Mouse (Mus musculus): ENCODE measurements around the gene D330045A20Rik. TPM values are rescaled to one million over a fixed set of nuclear protein-coding genes. Genes with fewer than 3 reads are reported as not detected.
"Not testable (repeated sequence)": the region's sequence is repeated elsewhere in the genome, so short reads cannot be mapped to it uniquely, and the experiment has no call there.

The D330045A20Rik gene
- total RNA-seq, 2 experiments from 2014 or later: 0.41 to 0.77 TPM

- ATAC-seq (replicated peaks; ENCODE audit: poor library complexity, severe bottlenecking): no peak
Measured at GRCm38 (mm10) chrX:139562925-139563461, 82.8 kb downstream of the D330045A20Rik start, which contains the start of gene Rnf128. Rnf128 (plus strand) TSS chrX:139563316.

GRCm38 (mm10) chrX:139570054-139570453 lies 89.9 kb downstream of the D330045A20Rik start:
- ATAC-seq (replicated peaks; ENCODE audit: poor library complexity, severe bottlenecking): peak; percentile 96

DNA sequence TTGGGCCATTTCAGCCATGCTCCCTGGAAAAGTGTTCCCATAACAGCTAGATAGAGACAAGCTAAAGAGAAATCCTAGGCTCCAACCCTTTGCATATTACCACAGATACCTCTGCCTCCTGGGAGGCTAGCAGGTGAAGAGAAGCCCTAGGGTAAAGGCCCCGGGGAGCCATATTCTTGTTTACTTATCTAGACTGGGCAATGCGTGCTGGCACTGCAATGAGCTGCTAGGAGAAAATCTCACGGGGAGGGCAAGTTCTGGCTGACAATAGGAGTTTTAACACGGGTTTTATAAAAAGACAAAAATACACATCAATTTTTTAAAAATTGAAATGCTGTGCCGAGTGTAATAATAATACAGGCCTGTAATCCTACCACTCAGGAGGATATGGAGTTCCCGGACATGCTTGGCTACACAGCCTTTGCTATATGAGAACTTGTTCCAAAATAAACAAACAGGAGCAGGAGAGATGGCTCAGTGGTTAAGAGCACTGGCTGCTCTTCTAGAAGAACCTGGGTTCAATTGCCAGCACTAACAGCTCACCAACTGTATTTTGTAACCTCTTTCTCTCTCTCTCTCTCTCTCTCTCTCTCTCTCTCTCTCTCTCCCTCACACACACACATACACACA lies 98.6 kb downstream of the D330045A20Rik start:
- ATAC-seq (replicated peaks; ENCODE audit: poor library complexity, severe bottlenecking): no peak

DNA sequence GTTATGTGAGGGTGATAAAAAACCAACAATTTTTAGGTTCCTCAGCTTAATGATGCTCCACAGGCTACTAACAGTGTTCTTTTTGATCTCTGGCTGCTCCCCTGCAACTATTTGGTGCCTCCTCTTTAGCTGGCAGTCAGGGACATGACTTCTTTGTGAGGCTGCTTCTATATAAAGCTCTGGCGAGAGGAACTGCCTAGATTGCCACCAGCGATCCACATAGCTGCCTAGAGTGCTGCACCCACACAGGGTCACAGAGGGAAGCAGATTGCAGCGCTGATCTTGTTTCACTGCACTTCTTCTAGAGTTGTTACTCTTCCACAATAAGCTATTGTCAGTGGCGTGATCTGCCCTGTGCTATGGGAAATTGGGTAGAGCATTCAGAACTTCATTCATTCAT lies 103.4 kb downstream of the D330045A20Rik start:
- ATAC-seq (replicated peaks; ENCODE audit: poor library complexity, severe bottlenecking): no peak

DNA sequence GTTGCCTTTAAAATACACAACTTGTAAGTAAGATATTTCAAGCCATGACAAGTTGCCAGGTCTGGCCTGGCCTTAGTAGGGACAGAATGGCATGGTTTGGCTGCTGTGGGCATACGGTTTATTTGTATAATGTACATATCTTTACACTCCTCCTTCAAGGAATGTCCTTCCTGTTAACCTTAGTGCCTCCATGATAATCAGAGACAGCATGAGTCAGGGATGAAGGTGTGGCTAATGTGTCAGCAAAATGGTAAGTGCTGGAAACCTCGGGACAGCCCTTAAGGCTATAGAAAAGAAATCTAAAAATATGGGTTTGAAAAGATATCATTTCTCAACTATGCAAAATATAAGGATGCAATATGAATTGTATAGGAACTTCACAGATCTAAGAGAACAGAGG lies 106.5 kb downstream of the D330045A20Rik start:
- ATAC-seq (replicated peaks; ENCODE audit: poor library complexity, severe bottlenecking): not testable (repeated sequence)

GRCm38 (mm10) chrX:139596404-139596803 lies 116.2 kb downstream of the D330045A20Rik start:
- no peak for ATAC-seq (replicated peaks; ENCODE audit: poor library complexity, severe bottlenecking)

Other genes starting within 250 kb of the D330045A20Rik start
- gene Trap1a, start 146.7 kb upstream of the D330045A20Rik start, total RNA-seq (2014; fragmentation: Nextera tagmentation): not detected in 2 replicates
- gene Trap1a, start 146.7 kb upstream of the D330045A20Rik start, total RNA-seq (2017): not detected in 2 replicates
- 0.32 and 1.6 TPM in 2 replicates for gene Rnf128, start 82.9 kb downstream of the D330045A20Rik start, total RNA-seq (2014; fragmentation: Nextera tagmentation)
- 0.78 and 2.2 TPM in 2 replicates for gene Rnf128, start 82.9 kb downstream of the D330045A20Rik start, total RNA-seq (2017)
- gene Tbc1d8b, start 204.6 kb downstream of the D330045A20Rik start, total RNA-seq (2014; fragmentation: Nextera tagmentation): 5.8 and 7.4 TPM in 2 replicates
- 6.6 and 7.1 TPM in 2 replicates for gene Tbc1d8b, start 204.6 kb downstream of the D330045A20Rik start, total RNA-seq (2017)
- 0.45 TPM in 1 of 2 replicates, not detected in the other for gene Gm15013, start 234.1 kb downstream of the D330045A20Rik start, total RNA-seq (2014; fragmentation: Nextera tagmentation)
- 0.36 and 0.78 TPM in 2 replicates for gene Gm15013, start 234.1 kb downstream of the D330045A20Rik start, total RNA-seq (2017)

All from granulocyte monocyte progenitor cell, adult 5-6 weeks (primary cell).